Mouse (Mus musculus) thymus, adult 18-20 months (tissue): ENCODE data around the gene BC052040.

Experiments used
- DNase-seq, 2 experiments: peaks; one replicate each; pipeline ENCODE4 v3.0.0; 2022; ENCODE audit warnings: mixed read lengths in 2 of 2

Gene BC052040

GRCm38 (mm10) chr2:115717980-115718379 lies 136.5 kb downstream of the BC052040 start:
- DNase-seq = no peak

- DNase-seq = no peak
These were observed 141.9 kb downstream of the BC052040 start for GRCm38 (mm10) chr2:115723452-115723851.

DNA sequence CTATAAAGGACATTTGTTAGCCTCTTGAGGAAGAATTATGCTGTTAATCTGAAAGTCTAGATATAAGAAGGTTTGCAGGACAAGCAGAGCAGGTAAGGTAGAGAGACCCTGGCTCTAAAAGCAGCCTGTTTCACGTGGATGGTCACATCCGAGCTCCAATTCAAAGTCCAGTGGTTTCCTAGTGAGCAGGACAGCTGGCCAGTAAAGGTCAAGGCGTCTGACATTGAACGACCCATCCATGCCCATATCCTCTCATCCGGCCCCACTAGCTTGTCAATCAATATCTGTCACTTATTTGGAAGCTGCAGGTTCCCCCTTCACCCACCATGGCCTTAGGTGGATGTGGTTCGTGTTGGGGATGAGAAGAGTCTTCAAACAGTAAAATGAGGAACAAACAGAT lies 142.7 kb downstream of the BC052040 start:
- DNase-seq = no peak

DNA sequence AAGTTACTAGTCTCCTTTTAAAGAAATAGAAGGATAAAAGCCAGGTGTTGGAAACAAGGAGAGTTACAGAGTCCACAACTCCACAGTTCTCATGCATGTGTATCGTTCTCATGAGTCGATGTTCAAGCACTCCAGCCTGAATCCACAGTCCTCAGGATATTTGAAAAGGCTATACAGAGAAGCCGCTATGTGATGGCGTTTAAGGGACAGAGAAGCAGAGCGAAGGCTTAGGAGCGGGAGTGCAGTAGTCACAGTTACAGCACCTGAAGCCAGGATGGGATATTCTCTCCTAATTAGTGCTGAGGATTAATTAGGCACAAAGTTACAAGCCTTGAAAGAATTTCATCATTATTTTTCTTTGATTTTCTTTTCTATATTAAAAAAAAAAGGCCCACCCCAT lies 143.2 kb downstream of the BC052040 start:
- DNase-seq = no peak

GRCm38 (mm10) chr2:115725503-115725902 lies 144.0 kb downstream of the BC052040 start:
- DNase-seq = no peak

- no peak for DNase-seq
These were observed 144.4 kb downstream of the BC052040 start for GRCm38 (mm10) chr2:115725926-115726325.

DNA sequence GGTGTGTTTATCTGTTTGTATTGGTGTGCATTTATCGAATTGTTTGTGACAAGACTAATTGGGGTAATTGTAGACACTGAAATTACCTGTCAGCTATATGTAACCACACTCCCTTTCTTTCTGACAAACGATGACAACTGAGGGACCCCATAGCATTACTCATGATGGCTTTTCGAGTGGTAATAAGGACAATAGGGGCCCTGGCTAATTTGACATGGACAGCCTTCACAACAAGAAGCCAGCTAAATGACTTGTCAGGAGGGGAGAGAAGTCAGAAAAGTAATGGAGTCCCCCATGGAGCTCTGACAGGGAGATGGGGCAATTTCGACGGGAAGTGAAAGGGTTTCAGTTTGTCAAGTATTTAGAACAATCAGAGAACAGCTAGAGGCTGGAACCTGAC lies 145.3 kb downstream of the BC052040 start:
- no peak for DNase-seq

- no peak for DNase-seq
These were observed 147.1 kb downstream of the BC052040 start for GRCm38 (mm10) chr2:115728627-115729026.

GRCm38 (mm10) chr2:115730502-115730901 lies 149.0 kb downstream of the BC052040 start:
- no peak for DNase-seq

- DNase-seq = no peak
These were observed 149.7 kb downstream of the BC052040 start for GRCm38 (mm10) chr2:115731171-115731570.

- no peak for DNase-seq
These were observed 151.1 kb downstream of the BC052040 start for GRCm38 (mm10) chr2:115732572-115732971.

DNA sequence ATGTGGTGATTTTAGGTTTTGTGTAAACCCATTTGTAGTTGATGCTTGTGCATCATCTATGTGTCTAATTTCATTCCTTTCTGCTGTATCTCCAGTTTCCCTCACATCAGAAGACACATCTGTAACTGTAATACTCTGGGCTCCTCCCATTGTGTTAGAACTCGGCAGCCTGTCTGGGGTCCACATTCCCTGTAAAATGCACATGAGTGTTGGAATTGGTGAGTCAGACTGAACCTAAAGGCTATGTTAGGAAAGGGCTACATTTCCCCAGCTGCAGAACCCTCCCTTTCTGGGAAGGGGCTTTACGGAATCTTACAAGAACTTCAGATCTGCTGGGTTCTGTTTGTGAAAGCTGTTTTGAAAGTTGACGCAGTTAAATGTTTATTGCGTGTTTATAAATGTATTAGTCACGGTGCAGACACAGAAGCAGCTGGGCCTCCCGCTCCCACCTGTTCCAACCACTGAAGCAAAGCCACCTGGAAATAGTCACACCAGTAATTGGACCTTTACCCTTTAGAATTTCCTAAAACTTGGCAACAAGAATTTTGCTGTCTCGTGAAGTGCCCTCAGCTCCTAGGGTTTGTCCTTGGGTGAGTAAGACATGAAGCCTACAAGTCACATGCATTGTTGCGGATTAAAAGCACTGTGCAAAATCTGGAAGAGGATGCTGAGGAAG lies 151.6 kb downstream of the BC052040 start:
- no peak for DNase-seq

DNA sequence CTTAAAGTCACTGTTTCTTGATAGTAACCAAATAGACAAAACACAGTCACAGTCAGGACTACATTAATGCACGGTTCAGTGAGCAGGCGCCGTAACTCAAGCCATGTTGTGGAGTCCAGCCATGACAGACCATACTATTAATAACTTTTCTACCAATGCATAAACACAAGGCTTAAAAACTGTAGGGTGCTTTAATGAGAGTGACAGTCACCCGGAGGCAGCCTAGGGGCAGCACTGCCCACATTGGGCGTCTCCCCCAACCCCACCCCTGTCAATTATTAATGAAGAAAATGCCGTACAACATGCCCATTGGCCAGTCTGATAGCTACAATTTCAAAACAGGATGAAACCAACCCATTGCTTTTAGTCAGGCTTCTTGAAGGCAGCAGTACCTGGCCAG lies 153.3 kb downstream of the BC052040 start:
- DNase-seq = no peak

DNA sequence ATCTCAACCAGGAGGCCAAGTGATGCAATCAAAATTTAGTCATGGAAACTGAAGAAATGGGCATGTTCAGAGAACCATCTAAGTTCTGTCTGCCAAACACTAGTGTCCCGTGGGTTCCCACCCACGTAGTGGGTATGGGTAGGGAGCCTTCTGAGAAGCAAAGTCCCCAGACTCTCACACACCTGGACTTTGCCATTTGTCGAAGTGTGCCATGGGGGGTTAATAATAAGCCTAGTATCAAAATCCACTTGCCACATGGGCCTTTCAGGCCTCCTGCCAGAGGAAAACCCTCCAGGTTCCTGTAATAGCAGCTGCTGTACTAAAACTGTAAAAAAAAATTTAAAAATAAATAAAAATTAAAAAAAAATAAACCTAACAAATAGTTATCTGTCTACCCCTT lies 154.9 kb downstream of the BC052040 start:
- DNase-seq = no peak

- no peak for DNase-seq
These were observed 156.4 kb downstream of the BC052040 start for GRCm38 (mm10) chr2:115737966-115738365.

- no peak for DNase-seq
These were observed 160.5 kb downstream of the BC052040 start for GRCm38 (mm10) chr2:115742061-115742460.

DNA sequence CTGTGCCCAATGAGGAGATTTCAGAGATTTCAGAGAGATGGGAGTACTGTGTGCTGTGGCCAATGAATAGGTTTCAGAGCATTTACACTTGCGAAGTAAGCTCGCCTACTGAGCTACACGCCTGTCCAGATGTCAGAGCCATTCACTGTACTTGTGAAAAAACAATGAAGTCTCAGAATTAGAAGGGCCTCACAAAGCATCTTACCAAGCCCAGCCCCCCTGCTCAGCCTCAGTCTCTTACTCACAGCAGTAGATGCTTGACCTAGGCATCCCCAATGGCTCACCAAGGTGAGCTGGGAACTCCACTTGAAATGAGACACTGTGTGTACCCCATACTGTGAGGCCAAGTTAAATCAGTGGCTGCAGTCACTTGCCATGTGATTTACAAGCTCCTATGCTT lies 166.1 kb downstream of the BC052040 start:
- no peak for DNase-seq

DNA sequence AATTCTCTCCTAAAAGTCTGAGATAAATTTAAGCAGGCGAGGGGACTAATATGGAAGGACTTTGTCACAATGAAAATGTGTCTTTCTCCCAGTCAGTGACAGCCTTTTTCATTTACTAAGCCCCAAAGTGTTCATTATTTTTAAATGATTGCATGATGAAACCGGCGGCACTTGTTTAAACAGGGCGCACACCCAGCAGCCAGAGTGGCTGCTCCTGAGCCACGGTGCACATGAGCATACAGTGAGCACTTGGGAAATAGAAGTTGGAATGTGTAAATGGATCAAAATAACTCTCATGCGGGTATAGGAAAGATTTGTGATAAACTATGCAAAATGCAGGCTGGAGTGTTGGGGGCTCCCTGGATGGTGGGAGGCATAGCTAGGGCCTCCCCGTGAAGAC lies 169.7 kb downstream of the BC052040 start:
- no peak for DNase-seq

- no peak for DNase-seq
These were observed 176.2 kb downstream of the BC052040 start for GRCm38 (mm10) chr2:115757685-115758084.

DNA sequence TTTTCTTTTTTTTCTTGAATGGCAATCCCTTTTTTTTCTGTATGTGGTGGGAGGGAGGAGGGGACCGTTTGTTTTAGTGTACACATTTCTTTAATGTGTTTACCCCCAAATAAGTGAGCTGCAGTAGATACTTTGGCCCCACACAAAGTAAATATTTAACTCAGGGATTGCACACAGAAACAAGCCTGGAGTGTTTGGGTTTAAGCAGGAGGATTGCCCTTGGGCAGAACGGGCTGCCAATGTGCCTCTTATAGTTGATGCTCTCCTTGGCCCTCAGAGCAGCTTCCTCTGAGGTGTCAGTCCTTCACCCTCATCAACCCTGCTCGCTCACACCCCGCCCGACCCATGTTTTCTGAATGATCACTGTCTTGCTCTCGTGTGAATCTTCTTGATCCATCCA lies 177.0 kb downstream of the BC052040 start:
- DNase-seq = no peak

DNA sequence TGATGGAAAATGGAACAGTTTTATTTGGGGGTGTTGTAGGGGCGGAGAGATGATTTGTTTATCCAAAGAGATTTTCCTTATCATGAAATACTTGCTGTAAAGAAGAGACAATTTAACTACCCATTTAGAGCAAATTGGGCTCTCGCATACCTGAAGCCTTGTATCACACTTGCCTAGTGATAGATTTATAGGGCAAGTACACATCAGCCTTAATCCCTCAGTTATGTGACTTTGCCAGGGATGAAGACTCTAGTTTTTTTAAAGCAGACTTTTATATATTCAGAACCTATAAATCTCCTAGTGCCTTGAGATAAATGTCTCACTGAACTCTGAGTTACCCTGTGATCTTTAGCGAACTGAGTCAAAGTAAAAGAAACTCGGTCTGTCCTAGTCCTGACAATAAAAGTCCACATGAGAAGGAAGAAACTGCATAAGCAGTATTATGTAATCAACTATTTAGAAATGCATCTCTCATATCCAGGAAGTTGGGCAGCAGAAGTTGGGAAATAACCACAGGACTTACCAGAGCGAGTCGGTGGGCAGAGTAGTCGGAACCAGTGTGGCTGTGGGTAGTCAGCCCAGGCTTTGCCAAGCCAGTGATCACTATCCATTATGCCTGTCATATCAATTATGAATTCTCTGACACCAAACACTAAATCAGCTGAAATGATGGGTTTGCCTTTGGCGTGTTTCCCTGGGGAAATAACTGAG lies 183.2 kb downstream of the BC052040 start:
- DNase-seq = no peak

GRCm38 (mm10) chr2:115769597-115770305 lies 188.2 kb downstream of the BC052040 start:
- no peak for DNase-seq

GRCm38 (mm10) chr2:115772709-115773108 lies 191.2 kb downstream of the BC052040 start:
- no peak for DNase-seq
